Mouse (Mus musculus) T-helper 2 cell (primary cell): ENCODE measurements around the gene Prss28.

Source experiments
- in situ Hi-C: fragments of 300-600 bp; cut with MboI, MseI; formaldehyde crosslinking; loops from one replicate; pipeline ENCODE4 v1.15.1; 2025; ENCODE audit warnings: high pct_unique_total_duplicates

Gene Prss28

GRCm38 (mm10) chr17:25340003-25340402 is 31.6 kb downstream of the Prss28 start:
- in situ Hi-C loops: no loop called here

DNA sequence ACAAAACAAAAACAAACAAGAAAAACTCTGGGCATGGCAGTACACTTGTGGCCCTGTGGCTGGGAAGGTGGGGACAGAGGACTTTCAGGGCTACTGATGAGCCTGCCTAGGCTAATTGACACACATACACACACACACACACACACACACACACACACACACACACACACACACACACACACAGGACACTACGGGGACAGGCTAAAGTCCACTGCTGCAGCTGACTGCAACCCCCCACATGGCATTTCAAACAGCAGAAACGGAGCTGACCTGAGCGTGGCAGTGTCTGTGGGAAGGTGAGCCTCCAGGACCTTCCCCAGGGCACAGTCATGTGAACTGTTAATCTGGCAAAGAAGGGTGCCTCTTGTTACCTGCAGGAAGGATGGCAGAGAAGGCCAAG is 33.0 kb downstream of the Prss28 start:
- in situ Hi-C loops: no loop called here

GRCm38 (mm10) chr17:25345462-25345861 is 37.0 kb downstream of the Prss28 start, which contains the start of gene Tpsab1:
Gene Tpsab1, minus strand, starts transcription at chr17:25345562.
- in situ Hi-C loops: no loop called here

GRCm38 (mm10) chr17:25361291-25361690 is 52.8 kb downstream of the Prss28 start:
- in situ Hi-C loops: no loop called here
